Mouse (Mus musculus) hindbrain, embryonic 11.5 days (tissue): Measurements from ENCODE around the gene Bri3. TPM values are rescaled to one million over a fixed set of nuclear protein-coding genes. Genes with fewer than 3 reads are reported as not detected.
A peak's percentile ranks its signal among the peaks of the same experiment; 100 is the strongest.

ENCODE experiments used
- ATAC-seq: fragments of 200-750 bp; cut with Nextera tagmentation; 2 replicates; pipeline ENCODE4 v1.8.0; 2017; ENCODE audit warnings: mild to moderate bottlenecking, moderate TSS enrichment, moderate library complexity; ENCODE audit not compliant: low FRiP score
- DNase-seq: peaks from one replicate; pipeline ENCODE4 v3.0.0-alpha.2; 2015; ENCODE audit warnings: low spot score
- H3K27ac ChIP-seq: fragments of 300-500 bp; sonication (generic); 2 replicates; pipeline ENCODE4 v1.5.1; 2014; ENCODE audit warnings: mild to moderate bottlenecking, low read depth, low read length
- H3K27me3 ChIP-seq: fragments of 300-500 bp; sonication (generic); 2 replicates; pipeline ENCODE4 v1.6.1; 2014; ENCODE audit warnings: mild to moderate bottlenecking, low read length, moderate library complexity, mixed read lengths; ENCODE audit not compliant: control insufficient read depth, insufficient read depth
- H3K36me3 ChIP-seq: fragments of 300-500 bp; sonication (generic); 2 replicates; pipeline ENCODE4 v1.6.1; 2014; ENCODE audit warnings: mild to moderate bottlenecking, low read length, moderate library complexity, mixed read lengths; ENCODE audit not compliant: control insufficient read depth, insufficient read depth
- H3K4me1 ChIP-seq: fragments of 300-500 bp; sonication (generic); replicated peaks from 2 replicates; pipeline ENCODE4 v1.6.1; 2014; ENCODE audit warnings: low read length, mixed read lengths; ENCODE audit not compliant: control insufficient read depth, insufficient read depth
- H3K4me2 ChIP-seq: fragments of 300-500 bp; sonication (generic); replicated peaks from 2 replicates; pipeline ENCODE4 v1.6.1; 2014; ENCODE audit warnings: mild to moderate bottlenecking, low read depth, low read length
- H3K4me3 ChIP-seq: fragments of 300-500 bp; sonication (generic); 2 replicates; pipeline ENCODE4 v1.5.1; 2014; ENCODE audit warnings: low read depth, low read length
- H3K9ac ChIP-seq: fragments of 300-500 bp; sonication (generic); 2 replicates; pipeline ENCODE4 v1.6.1; 2014; ENCODE audit warnings: low read depth, low read length
- H3K9me3 ChIP-seq: fragments of 300-500 bp; sonication (generic); 2 replicates; pipeline ENCODE4 v1.6.1; 2016; ENCODE audit warnings: low read length; ENCODE audit not compliant: control insufficient read depth
- WGBS: fragments of 180-500 bp; shearing (Covaris S2); extraction: QIAGEN DNeasy Blood & Tissue Kit; methylation state at CpG from one replicate; pipeline ENCODE4 v1.1.7; 2014; 5-methylcytosine and 5-hydroxymethylcytosine counted together
- polyA plus RNA-seq: library from polyadenylated mRNA; unstranded; fragments of >200 nt; fragmentation: Nextera tagmentation; extraction: Ambion mirVana; gene quantifications from 2 replicates; pipeline ENCODE4 v1.2.1, GENCODE M21; 2014

The Bri3 gene
- polyA plus RNA-seq, 1 experiment from 2014 or later: 126 TPM

DNA sequence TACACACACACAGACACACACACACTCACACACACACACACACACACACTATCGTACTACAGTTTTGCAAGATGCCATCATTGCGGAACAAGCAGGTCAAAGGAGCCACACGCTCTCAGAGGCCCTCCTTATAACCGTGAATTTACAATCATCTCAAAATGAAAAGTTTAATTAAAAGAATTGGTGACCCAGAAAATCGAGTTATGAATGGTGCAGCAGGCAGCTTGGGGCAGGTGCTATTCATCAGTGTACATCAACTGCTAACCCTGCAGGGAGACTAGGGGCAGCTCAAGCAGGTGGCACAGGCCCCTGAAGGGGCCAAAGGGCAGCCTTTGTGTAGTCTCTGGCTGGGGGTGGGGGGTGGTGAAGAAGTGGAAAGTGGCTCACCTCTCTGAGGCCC is 156.6 kb downstream of the Bri3 start:
- Histone ChIP-seq H3K27ac (no peak overlapping the region), H3K36me3 (no peaks in the 10 kb centered on the region), H3K4me2 (no peak overlapping the region), H3K4me3 (no peak overlapping the region), H3K27me3 (no peaks in the 10 kb centered on the region), H3K4me1 (no peaks in the 10 kb centered on the region), H3K9ac (no peak overlapping the region), H3K9me3 (no peaks in the 10 kb centered on the region)
- DNase-seq: peak; percentile 10
- 37% methylated on average over 5 of the region's 5 CpGs for WGBS
- no peak for ATAC-seq

DNA sequence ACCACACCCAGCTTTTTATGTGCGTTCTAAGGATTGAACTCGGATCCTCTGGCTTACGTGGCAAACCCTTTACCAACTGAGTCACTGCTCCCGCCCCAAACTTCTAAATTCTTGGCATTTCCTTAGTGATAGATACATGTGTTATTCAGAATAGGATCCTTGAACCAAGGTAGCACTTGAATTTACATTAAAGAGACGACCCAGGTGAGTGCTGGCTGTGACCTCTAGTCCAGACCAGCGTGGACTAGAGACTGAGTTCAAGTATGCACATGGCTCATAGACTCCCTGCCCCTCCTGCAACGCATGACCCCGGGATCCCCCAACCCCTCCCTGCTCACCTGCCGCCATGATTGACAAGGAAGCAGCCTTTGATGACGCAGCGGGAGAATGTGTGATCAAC is 162.0 kb downstream of the Bri3 start:
- Histone ChIP-seq H3K9ac (no peak overlapping the region), H3K36me3 (no peaks in the 10 kb centered on the region), H3K9me3 (no peaks in the 10 kb centered on the region), H3K4me1 (no peaks in the 10 kb centered on the region), H3K27ac (no peak overlapping the region), H3K27me3 (no peaks in the 10 kb centered on the region), H3K4me2 (no peak overlapping the region), H3K4me3 (no peak overlapping the region)
- no peak for ATAC-seq
- DNase-seq: no peak
- WGBS: 88% methylated on average over 11 of the region's 11 CpGs

DNA sequence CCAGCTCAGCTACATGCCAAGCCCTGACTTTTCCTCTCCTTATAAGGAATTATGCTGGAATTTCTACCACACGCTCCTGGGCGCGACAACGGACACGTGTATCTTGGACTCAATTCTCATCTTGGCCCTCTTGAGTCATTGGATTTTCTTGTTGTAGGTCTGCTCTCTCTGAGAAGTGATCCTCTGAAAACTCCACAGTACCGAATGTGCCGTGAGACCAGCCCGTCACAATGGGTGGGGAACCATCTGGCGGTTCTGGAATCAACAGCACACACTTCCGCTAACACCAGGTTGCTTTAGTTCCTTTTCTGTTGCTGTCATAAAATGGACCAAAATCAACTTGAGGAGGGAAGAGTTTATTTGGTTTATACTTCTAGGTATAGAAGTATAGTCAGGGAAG is 166.4 kb downstream of the Bri3 start:
- H3K36me3 ChIP-seq: no peaks in the 10 kb centered on the region

DNA sequence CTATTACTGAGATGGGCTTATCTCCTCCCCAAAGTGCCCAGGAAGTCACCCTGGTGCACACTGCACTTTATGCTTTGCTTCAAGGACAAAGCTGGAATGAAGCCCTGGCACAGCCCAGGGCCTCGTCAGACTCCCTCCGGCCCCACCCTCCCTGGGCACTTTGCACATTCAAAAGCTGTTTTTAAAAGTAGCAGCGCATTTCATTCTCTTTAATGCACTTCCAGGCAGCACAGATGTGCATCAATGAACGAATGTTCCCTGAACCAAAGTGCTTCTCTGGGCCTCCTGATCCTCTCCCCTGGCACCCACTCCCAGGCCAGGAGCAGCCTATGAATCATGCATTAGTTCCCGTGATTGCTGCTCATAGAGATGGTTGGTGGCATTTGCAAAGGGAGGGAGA is 167.5 kb downstream of the Bri3 start:
- no peak for ATAC-seq
- Histone ChIP-seq H3K4me1 (no peaks in the 10 kb centered on the region), H3K4me2 (no peak overlapping the region), H3K27ac (no peak overlapping the region), H3K27me3 (no peaks in the 10 kb centered on the region), H3K4me3 (no peak overlapping the region), H3K9me3 (no peaks in the 10 kb centered on the region), H3K9ac (no peak overlapping the region), H3K36me3 (no peaks in the 10 kb centered on the region)
- DNase-seq: no peak
- 66% methylated on average over 5 of the region's 5 CpGs for WGBS

More for the DNA sequence above, 166.4 kb downstream of the Bri3 start:
- H3K9me3 ChIP-seq: no peaks in the 10 kb centered on the region
- no peak overlapping the region for H3K4me3 ChIP-seq
- no peaks in the 10 kb centered on the region for H3K4me1 ChIP-seq
- DNase-seq: no peak
- no peaks in the 10 kb centered on the region for H3K27me3 ChIP-seq
- H3K27ac ChIP-seq: no peak overlapping the region
- ATAC-seq: no peak
- no peak overlapping the region for H3K4me2 ChIP-seq
- 95% methylated on average over 10 of the region's 10 CpGs for WGBS
- H3K9ac ChIP-seq: no peak overlapping the region

DNA sequence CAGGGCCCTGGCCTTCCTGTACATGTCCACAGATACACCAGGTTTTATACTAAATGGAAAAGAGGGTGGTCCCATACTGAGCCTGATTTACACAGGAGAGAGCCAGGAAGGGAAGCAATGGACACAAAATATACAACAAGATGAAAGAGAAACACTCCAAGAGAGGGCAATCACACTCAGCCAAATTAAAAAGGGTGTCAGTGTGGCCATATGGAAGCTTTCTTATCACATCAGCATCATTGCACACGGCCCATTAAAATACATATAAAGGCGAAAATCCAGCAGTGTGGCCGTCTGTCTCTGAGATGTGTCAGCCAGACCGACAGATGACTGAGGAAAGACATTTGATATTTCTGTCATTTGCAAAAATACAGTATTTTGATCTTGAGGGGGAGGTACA is 168.5 kb downstream of the Bri3 start:
- ATAC-seq (no peak), DNase-seq (no peak)
- Histone ChIP-seq H3K36me3 (no peaks in the 10 kb centered on the region), H3K27me3 (no peaks in the 10 kb centered on the region), H3K4me1 (no peaks in the 10 kb centered on the region), H3K9me3 (no peaks in the 10 kb centered on the region), H3K4me3 (no peak overlapping the region), H3K4me2 (no peak overlapping the region), H3K9ac (no peak overlapping the region), H3K27ac (no peak overlapping the region)
- WGBS: 88% methylated on average over 4 of the region's 4 CpGs

DNA sequence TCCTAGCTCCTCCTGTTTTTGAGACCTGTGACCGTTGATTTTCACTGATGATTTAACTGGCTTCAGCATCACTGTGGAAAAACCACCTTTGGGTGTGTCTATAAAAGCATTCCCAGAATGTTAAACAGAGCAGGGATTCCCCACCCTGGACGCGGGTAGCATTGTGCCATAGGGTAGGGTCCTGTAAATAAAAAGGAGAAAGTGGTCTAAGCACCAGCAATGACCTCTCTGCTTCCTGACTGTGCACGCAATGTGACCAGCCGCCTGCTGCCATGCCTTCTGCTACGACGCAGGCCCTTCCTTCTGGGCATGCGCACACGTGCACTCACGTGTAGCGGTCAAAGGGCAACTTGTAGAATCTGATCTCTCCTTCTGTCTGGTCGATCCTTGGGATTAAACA is 174.2 kb downstream of the Bri3 start:
- Histone ChIP-seq H3K4me1 (no peaks in the 10 kb centered on the region), H3K27ac (no peak overlapping the region), H3K36me3 (no peaks in the 10 kb centered on the region), H3K9me3 (no peaks in the 10 kb centered on the region), H3K27me3 (no peaks in the 10 kb centered on the region), H3K4me3 (no peak overlapping the region), H3K4me2 (no peak overlapping the region), H3K9ac (no peak overlapping the region)
- no peak for DNase-seq
- WGBS: 93% methylated on average over 12 of the region's 12 CpGs
- no peak for ATAC-seq

DNA sequence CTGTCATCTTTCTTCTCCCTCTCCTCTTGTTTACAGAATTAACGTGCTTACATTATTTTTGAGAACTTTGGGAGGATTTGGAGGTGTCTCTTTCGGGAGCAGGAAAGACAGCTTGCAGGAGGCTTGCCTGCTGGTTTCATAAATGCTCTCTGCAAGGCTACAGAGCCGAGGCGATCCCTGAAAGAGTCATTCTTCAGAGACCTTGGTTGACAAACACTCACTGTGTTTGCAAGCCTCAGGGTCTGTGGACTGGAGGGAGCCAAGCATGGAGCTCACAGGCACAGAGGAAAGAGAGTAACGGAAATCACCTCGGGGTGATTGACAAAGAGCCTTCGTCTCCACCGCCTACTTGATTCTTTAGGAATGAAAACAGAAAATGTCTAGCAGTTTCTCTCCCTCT is 175.8 kb downstream of the Bri3 start:
- Histone ChIP-seq H3K9me3 (no peaks in the 10 kb centered on the region), H3K4me1 (no peaks in the 10 kb centered on the region), H3K4me3 (no peak overlapping the region), H3K27me3 (no peaks in the 10 kb centered on the region), H3K36me3 (no peaks in the 10 kb centered on the region), H3K4me2 (no peak overlapping the region), H3K9ac (no peak overlapping the region), H3K27ac (no peak overlapping the region)
- ATAC-seq (no peak), DNase-seq (no peak)
- WGBS: 81% methylated on average over 8 of the region's 8 CpGs

DNA sequence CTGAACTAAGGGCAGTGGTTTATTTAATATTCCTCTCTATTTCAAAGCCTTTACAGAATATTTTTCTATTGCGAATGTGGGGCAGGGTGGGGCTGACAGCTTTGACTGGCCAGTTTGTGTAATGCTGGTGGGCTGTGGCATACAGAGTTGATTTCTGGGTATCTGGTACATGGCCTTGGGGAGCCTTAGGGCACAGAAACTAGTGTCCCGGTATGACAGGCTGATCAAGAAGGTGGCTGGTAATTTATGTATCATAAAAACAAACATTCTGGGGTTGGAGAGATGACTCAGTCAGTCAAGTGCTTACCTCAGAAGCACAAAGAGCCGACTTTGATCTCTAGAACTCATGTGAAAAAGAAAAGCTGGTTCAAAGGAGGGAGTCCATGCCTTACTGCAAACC is 182.5 kb downstream of the Bri3 start:
- Histone ChIP-seq H3K27me3 (no peaks in the 10 kb centered on the region), H3K4me2 (no peak overlapping the region), H3K36me3 (no peaks in the 10 kb centered on the region), H3K27ac (no peak overlapping the region), H3K4me1 (no peaks in the 10 kb centered on the region), H3K9ac (no peak overlapping the region), H3K9me3 (no peaks in the 10 kb centered on the region), H3K4me3 (no peak overlapping the region)
- 81% methylated on average over 3 of the region's 3 CpGs for WGBS
- no peak for DNase-seq
- ATAC-seq: no peak

DNA sequence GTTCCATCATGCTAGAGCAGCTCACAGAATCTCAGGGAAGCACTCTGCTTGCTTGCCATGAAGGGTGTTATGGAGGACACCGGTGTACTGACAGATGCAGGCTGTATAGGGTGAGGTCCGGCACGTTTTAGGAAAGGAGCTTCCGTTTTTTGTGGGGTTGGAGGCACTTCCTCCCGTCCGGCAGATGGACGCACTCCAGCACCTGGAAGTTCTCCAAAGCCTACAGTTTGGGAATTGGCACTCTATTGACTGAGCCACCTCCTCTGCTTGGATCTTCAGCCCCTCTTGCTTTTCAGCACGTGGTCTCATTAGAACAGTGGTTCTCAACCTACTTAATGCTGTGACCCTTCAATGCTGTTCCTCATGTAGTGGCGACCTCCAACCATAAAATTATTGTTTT is 183.6 kb downstream of the Bri3 start:
- Histone ChIP-seq H3K27me3 (no peaks in the 10 kb centered on the region), H3K27ac (no peak overlapping the region), H3K4me3 (no peak overlapping the region), H3K4me1 (no peaks in the 10 kb centered on the region), H3K9ac (no peak overlapping the region), H3K9me3 (no peaks in the 10 kb centered on the region), H3K4me2 (no peak overlapping the region), H3K36me3 (no peaks in the 10 kb centered on the region)
- 85% methylated on average over 9 of the region's 9 CpGs for WGBS
- no peak for ATAC-seq
- no peak for DNase-seq
